Mouse (Mus musculus): ENCODE data around the gene Zbtb1.

Gene Zbtb1

GRCm38 (mm10) chr12:76369206-76369977 is 674 bp upstream of the Zbtb1 start, which contains the start of gene Zbtb25:
Zbtb25 (minus strand) TSS chr12:76369602.
- peak; percentile 73 to 92 for DNase-seq

- peak; percentile 77 to 91 for DNase-seq
These were observed 935 bp downstream of the Zbtb1 start for GRCm38 (mm10) chr12:76370831-76371571.

- no peak for DNase-seq
These were observed 2.0 kb downstream of the Zbtb1 start for GRCm38 (mm10) chr12:76372046-76372445.

GRCm38 (mm10) chr12:76372881-76373818 is 3.1 kb downstream of the Zbtb1 start:
- no peak for DNase-seq

GRCm38 (mm10) chr12:76373991-76374390 is 3.9 kb downstream of the Zbtb1 start:
- DNase-seq, result no peak

GRCm38 (mm10) chr12:76374911-76375310 is 4.8 kb downstream of the Zbtb1 start:
- no peak for DNase-seq

GRCm38 (mm10) chr12:76375506-76375905 is 5.4 kb downstream of the Zbtb1 start:
- no peak for DNase-seq

- DNase-seq, result peak in 1 of 2 experiments; percentile 44
These were observed 6.6 kb downstream of the Zbtb1 start for GRCm38 (mm10) chr12:76376649-76377048.

GRCm38 (mm10) chr12:76377059-76377458 is 7.0 kb downstream of the Zbtb1 start:
- no peak for DNase-seq

- no peak for DNase-seq
These were observed 7.7 kb downstream of the Zbtb1 start for GRCm38 (mm10) chr12:76377726-76378125.

- DNase-seq, result no peak
These were observed 8.5 kb downstream of the Zbtb1 start for GRCm38 (mm10) chr12:76378556-76378955.

GRCm38 (mm10) chr12:76380151-76380550 is 10.1 kb downstream of the Zbtb1 start:
- DNase-seq, result no peak

GRCm38 (mm10) chr12:76385342-76385741 is 15.3 kb downstream of the Zbtb1 start:
- DNase-seq, result no peak

GRCm38 (mm10) chr12:76388794-76389193 is 18.7 kb downstream of the Zbtb1 start:
- no peak for DNase-seq

GRCm38 (mm10) chr12:76391595-76392271 is 21.7 kb downstream of the Zbtb1 start:
- no peak for DNase-seq

- no peak for DNase-seq
These were observed 22.9 kb downstream of the Zbtb1 start for GRCm38 (mm10) chr12:76392979-76393378.

GRCm38 (mm10) chr12:76397281-76397680 is 27.2 kb downstream of the Zbtb1 start:
- no peak for DNase-seq

- DNase-seq, result no peak
These were observed 31.6 kb downstream of the Zbtb1 start for GRCm38 (mm10) chr12:76401674-76402073.

- DNase-seq, result peak in 1 of 2 experiments; percentile 93
These were observed 33.2 kb downstream of the Zbtb1 start for GRCm38 (mm10) chr12:76402991-76403885.

GRCm38 (mm10) chr12:76403886-76404537 is 33.9 kb downstream of the Zbtb1 start, which contains the start of gene Hspa2:
Hspa2 (plus strand) TSS chr12:76404176.
- peak; percentile 100 for DNase-seq

- no peak for DNase-seq
These were observed 34.7 kb downstream of the Zbtb1 start for GRCm38 (mm10) chr12:76404836-76405182.

Measured in kidney, postnatal 25 days (tissue).